Mouse (Mus musculus) embryo, embryonic 11.5 days (tissue): Measurements from ENCODE around the gene Lrrc8b.

ENCODE experiments used
- DNase-seq: peaks from one replicate; pipeline ENCODE4 v3.0.0-alpha.2; 2012; ENCODE audit warnings: low read depth, low spot score

Gene Lrrc8b

DNA sequence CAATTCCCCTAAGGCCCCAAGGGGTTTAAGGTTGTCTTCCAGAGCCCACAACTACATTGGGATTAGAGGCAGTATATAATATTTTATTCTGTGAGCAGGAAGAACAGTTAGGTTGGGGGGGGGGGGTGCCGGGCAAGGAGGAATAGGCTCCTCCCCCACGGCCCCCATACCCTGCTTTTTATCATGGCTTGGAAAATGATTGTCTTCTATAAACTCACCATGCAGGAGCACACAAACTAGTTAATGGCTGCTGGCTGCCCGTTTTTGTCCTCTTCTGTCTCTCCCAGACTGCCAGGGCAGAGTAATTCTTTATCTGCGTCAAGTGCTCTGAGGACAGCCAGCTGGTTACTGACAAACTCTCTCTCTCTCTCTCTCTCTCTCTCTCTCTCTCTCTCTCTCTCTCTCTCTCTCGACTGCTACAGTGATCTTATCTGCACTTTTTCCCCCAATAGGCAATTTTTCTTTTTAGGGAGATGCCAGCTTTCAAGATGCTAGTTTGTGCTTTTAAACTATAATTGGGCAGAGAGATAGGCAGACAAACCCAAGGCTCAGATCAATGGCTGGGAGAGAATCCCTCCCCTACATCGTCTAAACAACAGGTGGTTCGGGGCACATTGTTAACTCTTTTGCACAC lies 102.5 kb downstream of the Lrrc8b start:
- no peak for DNase-seq

DNA sequence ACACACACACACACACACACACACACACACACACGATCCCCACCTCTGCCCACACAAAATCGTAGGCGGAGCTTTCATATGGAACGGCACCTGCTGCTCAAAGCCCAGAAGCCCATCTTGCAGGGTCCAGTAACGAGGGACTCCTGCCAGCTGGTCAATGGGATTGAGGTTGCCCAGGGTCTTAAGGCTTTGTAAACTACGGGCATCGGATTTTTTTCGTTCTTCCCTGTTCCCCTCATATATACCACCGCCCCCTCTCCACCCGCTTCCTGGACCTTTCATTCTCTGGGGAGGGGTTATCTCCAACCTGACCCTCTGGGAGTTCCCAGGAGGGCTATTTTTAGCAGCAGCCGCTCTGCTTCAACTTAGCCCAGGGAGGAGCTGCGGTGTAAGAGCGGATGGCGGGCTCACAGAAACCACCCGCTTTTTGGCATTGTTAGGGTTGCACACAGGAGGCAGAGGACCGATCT lies 103.1 kb downstream of the Lrrc8b start:
- no peak for DNase-seq

DNA sequence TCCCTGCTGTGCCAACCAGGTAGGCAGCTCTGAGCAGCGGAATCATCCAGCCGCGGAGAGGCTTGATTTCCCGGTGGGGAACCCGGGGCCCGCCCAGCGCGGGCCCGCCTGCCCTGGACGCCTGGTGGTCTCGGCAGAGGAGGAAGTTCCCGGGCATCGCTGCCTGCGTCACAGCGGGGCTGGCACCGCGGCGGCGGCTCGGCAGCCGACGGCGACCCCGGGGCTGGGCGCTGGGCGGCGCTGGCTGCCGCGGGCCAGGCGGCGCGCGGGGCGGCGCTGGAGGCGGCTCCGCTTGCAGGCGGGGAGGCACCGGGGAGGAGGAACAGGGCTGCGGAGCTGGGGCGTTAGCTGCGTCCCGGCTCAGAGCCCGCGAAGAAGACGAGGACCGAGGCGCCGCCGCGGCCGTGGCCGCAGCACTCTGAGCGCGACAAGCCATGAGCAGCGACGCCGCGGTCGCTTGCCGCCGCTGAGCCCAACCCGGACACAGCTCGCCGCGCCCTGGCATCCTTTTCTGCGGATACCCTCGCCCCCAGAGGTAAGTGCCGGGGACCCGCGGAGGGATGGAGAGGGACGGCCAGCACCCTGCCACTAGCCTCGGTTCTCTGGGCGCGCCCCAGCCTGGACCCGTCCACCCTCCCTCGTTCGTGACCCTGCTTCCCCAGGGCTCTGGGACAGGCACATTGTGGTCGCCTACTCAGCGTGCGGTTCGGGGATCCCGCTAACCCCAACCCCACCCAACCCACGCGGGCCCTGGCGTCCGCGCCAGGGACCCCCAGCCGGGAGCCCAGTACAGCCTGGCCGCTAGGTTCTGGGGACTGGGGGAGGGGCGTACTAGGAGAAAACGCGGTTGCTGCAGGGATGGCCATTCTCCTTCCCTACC lies 103.8 kb downstream of the Lrrc8b start, which contains the start of gene Lrrc8c:
Lrrc8c (plus strand) TSS at position 293 of the 880 bp plus-strand sequence.
- peak; percentile 52 for DNase-seq

DNA sequence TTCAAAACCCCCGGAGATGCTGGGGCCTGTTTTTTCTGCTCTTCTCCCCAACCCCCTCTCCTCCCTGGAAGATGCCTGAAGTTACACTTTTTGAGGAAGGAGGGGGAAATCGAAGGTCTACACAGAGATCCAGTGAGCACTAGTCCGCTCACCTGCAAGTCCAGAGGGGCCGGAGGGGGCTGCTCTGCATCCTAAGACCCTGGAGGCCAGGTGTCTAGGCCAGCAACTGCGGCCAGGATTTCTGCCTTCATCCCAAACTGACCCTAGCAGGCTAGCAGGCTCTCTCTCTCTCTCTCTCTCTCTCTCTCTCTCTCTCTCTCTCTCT lies 104.4 kb downstream of the Lrrc8b start:
- DNase-seq, result no peak

DNA sequence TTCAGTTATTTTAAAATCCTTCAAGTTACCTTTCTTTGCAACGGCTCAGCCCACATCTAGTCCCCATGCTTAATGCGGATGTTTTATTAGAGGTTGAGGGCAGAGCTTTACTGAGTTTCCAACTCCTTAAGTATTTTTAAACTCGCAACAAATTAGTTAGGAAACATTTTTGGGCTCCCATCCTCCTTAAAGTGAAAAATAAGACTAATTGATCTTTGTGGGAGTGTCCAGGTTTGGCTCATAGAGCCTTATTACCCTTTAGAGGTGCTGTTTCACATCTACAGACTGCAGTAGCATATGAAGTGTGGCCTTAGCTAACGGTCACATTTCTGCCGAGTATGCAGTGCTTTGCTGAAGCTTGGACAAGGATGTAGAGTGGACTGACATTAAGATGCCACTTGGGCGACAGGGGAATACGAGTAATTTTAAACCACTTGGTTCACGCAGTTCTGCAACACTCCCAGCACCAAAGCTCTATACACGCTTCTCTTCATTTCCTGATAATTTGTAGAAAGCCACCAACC lies 104.9 kb downstream of the Lrrc8b start:
- DNase-seq, result no peak

DNA sequence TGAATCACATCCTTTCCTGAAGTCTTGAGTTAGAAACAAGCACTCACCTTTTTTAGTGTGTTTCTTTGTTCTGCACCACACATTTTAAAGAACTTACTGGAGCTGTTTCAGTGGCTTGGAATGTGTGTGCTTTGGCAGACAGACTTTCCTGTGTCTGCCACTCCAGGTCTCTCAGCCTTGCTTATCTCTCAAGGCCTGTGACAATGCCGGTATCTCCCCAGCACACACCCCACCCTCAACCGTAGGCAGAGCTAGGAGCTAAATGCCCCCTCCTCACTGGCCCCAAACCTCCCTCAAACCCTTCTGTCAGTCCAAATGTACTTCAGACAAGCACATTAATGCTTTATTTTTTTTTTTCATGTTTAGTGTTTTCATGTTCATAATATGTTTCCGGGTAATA lies 107.9 kb downstream of the Lrrc8b start:
- DNase-seq, result no peak

DNA sequence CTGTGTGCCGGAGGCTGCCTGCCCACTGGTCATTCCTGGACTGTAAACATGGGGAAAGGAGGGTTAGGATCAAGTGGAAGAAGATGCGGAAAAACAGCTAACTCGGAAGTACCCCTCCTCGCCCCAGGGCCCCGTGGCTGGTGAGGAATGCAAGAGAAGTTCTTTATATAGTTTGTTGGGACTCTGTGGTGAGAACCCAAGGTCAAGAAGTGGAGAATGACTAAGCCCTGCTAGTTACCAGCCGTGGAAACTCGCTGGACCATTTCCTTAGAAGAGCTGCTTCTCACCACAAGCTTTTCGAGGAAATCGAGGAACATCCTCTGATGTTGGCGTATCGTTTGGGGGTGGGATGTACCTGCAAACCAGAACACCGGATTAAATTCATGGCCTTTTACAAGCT lies 109.4 kb downstream of the Lrrc8b start:
- no peak for DNase-seq

DNA sequence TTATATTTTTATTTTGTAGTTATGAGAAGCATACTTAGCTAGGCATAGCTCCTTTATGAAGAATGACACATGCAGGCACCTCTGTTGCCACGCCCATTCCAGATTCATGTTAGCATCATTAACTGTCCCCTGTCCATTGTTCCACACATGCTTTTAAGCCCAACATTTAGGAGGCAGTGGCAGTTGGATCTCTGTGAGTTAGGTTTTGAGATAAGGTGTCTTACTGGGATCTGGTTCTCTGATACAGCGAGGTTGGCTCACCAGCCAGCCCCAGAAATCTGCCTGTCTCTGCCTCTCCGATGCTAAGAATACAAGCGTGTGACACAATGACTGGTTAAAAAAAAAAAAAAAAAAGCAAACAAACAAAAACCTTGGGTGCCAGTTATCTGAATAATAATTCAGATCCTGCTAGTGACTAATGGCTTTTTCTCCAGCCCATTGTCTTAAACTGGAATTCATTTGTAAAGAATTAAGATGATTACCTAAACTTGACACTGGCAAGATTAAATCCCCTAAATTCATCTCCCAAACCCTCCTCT lies 110.6 kb downstream of the Lrrc8b start:
- DNase-seq, result no peak

DNA sequence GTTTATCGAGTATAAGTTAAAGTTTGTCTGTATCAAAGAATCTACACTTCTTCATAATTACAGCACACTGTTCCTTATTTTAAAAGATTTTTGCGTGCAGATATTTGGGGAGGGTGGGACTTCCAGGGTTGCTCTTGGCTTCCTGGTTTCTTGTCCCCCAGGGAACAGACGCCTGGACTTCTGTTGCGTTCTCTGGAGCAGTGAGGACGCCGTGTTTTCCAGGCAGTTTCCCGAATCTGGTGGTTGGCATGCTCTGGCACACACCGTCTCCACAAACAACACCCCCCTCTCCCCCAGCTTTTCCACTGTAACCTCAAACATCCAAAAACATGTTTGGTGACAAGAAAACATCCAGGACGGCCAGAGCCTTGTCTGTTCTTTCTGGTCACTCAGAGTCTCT lies 111.2 kb downstream of the Lrrc8b start:
- DNase-seq, result no peak

DNA sequence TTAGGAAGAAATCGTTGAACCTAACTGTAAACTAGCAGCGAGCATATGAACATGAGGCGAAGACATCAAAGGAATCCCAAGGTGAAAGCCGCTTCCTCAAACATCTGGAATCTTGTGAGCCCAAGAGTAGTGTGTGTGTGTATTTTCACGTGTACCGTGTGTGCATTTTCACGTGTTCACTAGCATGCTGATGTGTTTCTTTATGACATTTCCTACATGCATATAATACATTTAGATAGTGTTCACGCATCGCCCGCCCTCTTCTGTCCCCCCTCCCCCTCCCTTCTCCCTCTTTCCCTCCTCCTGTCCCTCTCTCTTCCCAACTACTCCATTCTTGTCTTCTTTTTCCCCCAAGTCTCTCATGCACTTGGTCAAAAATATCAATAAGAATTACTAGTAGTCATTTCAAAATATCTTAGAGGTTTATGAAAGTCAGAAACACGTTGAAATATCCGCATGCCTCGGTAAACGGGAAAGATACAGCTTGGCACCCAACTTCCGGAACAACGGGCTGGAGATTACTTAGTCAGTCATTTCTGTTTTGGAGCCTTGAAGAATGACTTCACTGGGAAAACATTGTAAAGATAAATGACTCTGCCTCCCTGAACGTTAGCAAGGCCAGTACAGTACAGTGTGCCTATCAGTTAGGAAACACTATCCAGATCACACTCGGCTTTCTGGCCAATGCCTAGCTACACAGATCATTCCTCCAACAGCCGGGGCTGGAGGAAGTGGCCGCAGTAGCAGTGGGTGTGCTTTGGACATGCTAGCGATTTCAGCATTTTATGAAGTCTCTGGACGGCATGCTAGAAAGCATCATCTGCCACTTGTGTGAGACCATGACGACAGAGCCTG lies 112.1 kb downstream of the Lrrc8b start:
- DNase-seq, result no peak

DNA sequence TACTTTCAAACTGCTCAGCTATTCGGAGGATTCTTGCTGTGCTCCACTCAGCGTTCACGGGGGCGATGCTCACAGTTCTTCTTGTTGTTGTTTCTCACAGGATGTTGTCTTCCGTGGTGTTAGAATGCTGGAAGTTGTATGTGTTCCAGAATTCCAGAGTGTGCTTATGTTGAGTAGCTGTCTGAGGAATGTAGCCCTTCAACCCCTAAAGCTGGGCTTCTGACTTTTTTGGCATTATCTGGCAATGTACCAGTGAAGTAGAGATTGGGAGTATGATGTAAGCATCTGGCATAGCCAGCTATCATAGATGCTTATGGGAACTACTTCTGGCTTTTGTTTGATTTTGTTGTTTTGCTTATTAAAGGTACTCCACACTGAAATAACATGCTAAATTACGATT lies 115.0 kb downstream of the Lrrc8b start:
- DNase-seq, result no peak

DNA sequence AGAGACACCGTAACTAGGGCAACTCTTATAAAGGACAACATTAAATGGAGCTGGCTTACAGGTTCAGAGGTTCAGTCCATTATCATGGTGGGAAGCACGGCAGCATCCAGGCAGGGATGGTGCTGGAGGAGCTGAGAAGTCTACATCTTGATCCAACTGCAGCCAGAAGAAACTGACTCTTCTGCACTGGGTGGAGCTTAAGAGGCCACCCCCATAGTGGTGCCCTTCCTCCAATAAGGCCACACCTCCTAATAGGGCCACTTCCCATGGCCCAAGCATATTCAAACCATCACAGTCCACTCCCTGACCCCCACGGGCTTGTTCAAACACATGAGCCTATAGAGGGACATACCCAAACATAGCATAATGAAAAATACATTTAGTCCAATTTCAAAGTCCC lies 119.6 kb downstream of the Lrrc8b start:
- no peak for DNase-seq

DNA sequence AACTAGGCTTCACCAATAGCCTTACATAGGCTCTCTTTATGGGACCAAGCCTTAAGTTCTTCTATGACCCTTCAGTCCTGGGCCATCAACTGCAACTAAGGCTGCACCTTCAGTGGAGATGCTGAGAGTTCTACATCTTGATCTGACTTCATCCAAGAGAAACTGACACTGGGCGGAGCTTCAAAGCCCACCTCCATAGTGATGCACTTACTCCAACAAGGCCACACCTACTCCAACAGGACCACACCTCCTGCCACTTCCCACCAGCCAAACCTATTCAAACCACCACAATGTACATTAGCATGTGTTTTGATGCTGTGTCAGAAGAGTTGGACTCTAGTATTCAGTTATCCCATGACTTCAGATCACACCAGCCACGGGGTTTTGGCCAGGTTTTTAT lies 120.6 kb downstream of the Lrrc8b start:
- DNase-seq, result no peak

DNA sequence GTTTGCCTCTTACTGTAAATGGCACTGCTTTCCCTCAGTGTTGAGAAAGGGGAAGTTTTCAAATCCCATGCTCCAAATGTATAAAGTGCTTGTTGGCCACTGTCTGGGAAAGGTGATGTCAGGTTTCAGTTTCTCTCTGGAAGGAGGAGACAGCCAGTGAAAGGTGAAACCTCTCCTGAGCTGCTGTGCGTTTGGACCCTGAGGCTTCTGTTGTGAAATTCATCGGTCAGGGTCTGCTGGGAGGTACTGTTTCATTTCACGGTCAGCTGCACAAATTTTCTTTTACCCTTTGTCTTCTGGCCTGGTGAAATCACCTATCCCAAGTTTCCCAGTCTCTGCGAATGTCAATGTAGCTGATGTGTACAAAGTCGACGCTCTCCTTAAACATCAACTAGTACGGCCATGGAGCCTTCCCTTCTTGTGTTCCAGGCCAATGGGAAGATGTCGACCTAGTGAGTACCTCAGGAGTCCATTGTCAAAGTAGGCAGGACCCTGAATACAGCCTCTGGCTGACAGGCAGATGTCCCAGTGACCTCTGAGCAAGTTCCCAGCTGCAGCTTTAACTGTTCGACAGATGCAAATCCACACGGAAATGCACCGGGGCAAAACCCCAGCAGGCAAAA lies 121.6 kb downstream of the Lrrc8b start:
- no peak for DNase-seq
